Mouse (Mus musculus) liver, embryonic 11.5 days (tissue): ENCODE measurements around the gene Nat8. TPM values are rescaled to one million over a fixed set of nuclear protein-coding genes. Genes with fewer than 3 reads are reported as not detected.
"Not testable (repeated sequence)": the region's sequence is repeated elsewhere in the genome, so short reads cannot be mapped to it uniquely, and the experiment has no call there.

Experiments used
- ATAC-seq: fragments of 200-750 bp; cut with Nextera tagmentation; replicated peaks from 2 replicates; pipeline ENCODE4 v1.8.0; 2017; ENCODE audit warnings: moderate number of reproducible peaks, mild to moderate bottlenecking, moderate TSS enrichment, moderate library complexity; ENCODE audit not compliant: low FRiP score
- DNase-seq: peaks from one replicate; pipeline ENCODE4 v3.0.0-alpha.2; 2017; ENCODE audit warnings: low spot score
- H3K27ac ChIP-seq: fragments of 300-500 bp; sonication (generic); 2 replicates; pipeline ENCODE4 v1.5.1; 2014; ENCODE audit warnings: mild to moderate bottlenecking, low read depth, low read length, control low read depth
- H3K27me3 ChIP-seq: fragments of 300-500 bp; sonication (generic); replicated peaks from 2 replicates; pipeline ENCODE4 v1.6.1; 2014; ENCODE audit warnings: low read length, mixed read lengths; ENCODE audit not compliant: control insufficient read depth, insufficient read depth
- H3K36me3 ChIP-seq: fragments of 300-500 bp; sonication (generic); 2 replicates; pipeline ENCODE4 v1.6.1; 2014; ENCODE audit warnings: mild to moderate bottlenecking, low read length, moderate library complexity, mixed read lengths; ENCODE audit not compliant: control insufficient read depth, insufficient read depth
- H3K4me1 ChIP-seq: fragments of 300-500 bp; sonication (generic); replicated peaks from 2 replicates; pipeline ENCODE4 v1.6.1; 2014; ENCODE audit warnings: low read length, mixed read lengths; ENCODE audit not compliant: control insufficient read depth, insufficient read depth
- H3K4me2 ChIP-seq: fragments of 300-500 bp; sonication (generic); 2 replicates; pipeline ENCODE4 v1.6.1; 2014; ENCODE audit warnings: mild to moderate bottlenecking, control low read depth, moderate library complexity
- H3K4me3 ChIP-seq: fragments of 300-500 bp; sonication (generic); 2 replicates; pipeline ENCODE4 v1.5.1; 2014; ENCODE audit warnings: low read depth, low read length, control low read depth
- H3K9ac ChIP-seq: fragments of 300-500 bp; sonication (generic); 2 replicates; pipeline ENCODE4 v1.6.1; 2014; ENCODE audit warnings: low read depth, low read length, control low read depth
- H3K9me3 ChIP-seq: fragments of 300-500 bp; sonication (generic); 2 replicates; pipeline ENCODE4 v1.6.1; 2016; ENCODE audit warnings: low read length, inconsistent platforms, mixed read lengths; ENCODE audit not compliant: control insufficient read depth
- WGBS: fragments of 180-500 bp; shearing (Covaris S2); extraction: QIAGEN DNeasy Blood & Tissue Kit; methylation state at CpG from one replicate; pipeline ENCODE4 v1.1.7; 2014; 5-methylcytosine and 5-hydroxymethylcytosine counted together
- polyA plus RNA-seq: library from polyadenylated mRNA; unstranded; fragments of >200 nt; fragmentation: Nextera tagmentation; extraction: Ambion mirVana; gene quantifications from 2 replicates; pipeline ENCODE4 v1.2.1, GENCODE M21; 2014

Nat8 gene
- polyA plus RNA-seq, 1 experiment from 2014 or later = not detected

DNA sequence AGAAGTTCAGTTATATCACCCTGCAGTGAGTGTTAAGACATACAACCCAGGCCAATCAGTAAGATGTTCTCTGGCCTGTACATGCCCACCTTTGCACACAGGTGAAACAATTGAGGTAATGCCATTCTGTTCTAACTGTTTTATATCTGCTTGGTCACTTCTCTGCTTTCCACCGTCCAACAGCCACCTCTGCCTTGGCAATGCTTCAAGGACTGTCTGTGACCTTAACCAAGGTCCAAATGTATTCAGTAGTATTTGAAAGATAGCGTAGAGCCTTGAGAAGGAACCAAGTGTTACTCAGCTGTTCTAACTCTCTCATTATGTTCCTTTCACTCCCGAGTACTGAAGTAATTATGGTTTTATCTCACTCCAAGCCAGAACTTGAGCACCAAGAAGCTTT is 30.7 kb upstream of the Nat8 start:
- Histone ChIP-seq H3K4me1 (no peaks in the 10 kb centered on the region), H3K9ac (no peak overlapping the region), H3K4me3 (no peak overlapping the region), H3K27ac (no peak overlapping the region), H3K27me3 (no peaks in the 10 kb centered on the region), H3K36me3 (no peaks in the 10 kb centered on the region), H3K4me2 (no peak overlapping the region), H3K9me3 (no peaks in the 10 kb centered on the region)
- WGBS = 74% methylated on average over 3 of the region's 3 CpGs
- ATAC-seq (no peak), DNase-seq (no peak)

DNA sequence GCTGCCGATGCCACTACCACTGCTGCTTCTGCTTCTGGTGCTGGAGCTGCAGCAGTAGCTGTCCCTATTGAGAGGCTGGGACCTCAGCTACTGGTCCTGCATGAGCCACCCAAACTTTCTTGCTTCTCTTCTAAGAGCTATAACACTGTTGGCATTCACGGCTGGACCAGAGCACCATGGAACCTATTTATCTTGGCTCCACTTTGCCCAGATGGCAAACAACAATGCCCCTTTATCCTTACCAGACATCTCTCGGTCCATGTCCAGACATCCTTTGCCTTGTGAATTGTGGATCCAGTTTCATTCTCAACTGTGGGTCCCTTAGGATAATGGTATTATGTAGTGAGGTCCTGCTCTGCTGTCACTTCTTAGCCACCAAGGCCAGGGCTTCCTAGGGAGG is 29.4 kb upstream of the Nat8 start:
- H3K27me3 ChIP-seq = no peaks in the 10 kb centered on the region
- no peak overlapping the region for H3K9ac ChIP-seq
- H3K9me3 ChIP-seq = no peaks in the 10 kb centered on the region
- H3K36me3 ChIP-seq = no peaks in the 10 kb centered on the region
- no peak overlapping the region for H3K27ac ChIP-seq
- 87% methylated on average over 3 of the region's 3 CpGs for WGBS
- no peak overlapping the region for H3K4me3 ChIP-seq
- no peak for DNase-seq
- no peak for ATAC-seq
- no peaks in the 10 kb centered on the region for H3K4me1 ChIP-seq
- no peak overlapping the region for H3K4me2 ChIP-seq

DNA sequence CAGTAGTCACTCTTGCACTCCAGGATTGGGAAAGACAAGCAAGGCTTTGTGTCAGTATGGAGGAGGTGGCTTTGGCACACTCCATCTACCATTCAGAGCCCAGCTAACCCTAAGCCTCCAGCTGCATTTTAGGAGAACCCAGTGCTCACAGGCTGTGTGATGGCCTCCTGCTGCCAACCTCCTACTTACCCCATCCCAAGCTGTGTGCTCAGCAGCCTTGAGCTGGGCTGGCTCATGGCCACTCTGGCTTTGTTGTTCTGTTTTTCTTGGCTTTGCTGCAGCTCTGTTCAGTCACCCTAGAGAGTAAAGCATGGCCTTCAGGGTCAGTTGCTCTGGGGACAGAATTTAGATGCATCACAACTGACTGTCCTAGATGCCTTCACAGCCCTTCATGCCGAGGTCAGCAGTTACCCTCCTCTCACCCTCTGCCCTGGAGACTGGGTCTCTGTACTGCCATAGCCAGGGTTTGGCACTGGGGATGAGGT is 24.4 kb upstream of the Nat8 start:
- Histone ChIP-seq H3K4me2 (no peak overlapping the region), H3K9me3 (no peaks in the 10 kb centered on the region), H3K27ac (no peak overlapping the region), H3K27me3 (no peaks in the 10 kb centered on the region), H3K4me3 (no peak overlapping the region), H3K4me1 (no peaks in the 10 kb centered on the region), H3K9ac (no peak overlapping the region), H3K36me3 (no peaks in the 10 kb centered on the region)
- no peak for DNase-seq
- no peak for ATAC-seq
- 39% methylated on average over 1 of the region's 1 CpGs for WGBS

DNA sequence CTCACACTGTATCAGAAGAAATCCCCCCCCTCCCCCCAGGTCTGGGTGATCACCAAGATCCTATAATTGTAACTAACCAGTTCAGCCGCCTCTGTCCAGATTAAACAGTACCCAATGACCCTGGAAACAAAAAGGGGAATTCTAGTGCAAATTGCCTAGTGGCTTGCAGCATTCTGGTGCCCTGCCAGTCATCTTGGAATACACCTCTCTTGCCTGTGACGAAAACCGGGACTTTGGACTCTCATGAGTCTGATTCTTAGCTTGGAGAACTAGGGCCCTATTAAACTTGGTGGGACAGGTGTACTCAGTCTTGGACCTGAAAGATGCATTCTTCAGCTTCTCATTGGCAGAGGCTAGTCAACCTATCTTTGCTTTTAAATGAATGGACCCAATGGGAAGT is 21.6 kb upstream of the Nat8 start:
- Histone ChIP-seq H3K9me3 (no peaks in the 10 kb centered on the region), H3K9ac (no peak overlapping the region), H3K27me3 (no peaks in the 10 kb centered on the region), H3K27ac (no peak overlapping the region), H3K4me2 (no peak overlapping the region), H3K4me3 (no peak overlapping the region), H3K4me1 (no peaks in the 10 kb centered on the region), H3K36me3 (no peaks in the 10 kb centered on the region)
- no peak for ATAC-seq
- 72% methylated on average over 3 of the region's 3 CpGs for WGBS
- DNase-seq = no peak

DNA sequence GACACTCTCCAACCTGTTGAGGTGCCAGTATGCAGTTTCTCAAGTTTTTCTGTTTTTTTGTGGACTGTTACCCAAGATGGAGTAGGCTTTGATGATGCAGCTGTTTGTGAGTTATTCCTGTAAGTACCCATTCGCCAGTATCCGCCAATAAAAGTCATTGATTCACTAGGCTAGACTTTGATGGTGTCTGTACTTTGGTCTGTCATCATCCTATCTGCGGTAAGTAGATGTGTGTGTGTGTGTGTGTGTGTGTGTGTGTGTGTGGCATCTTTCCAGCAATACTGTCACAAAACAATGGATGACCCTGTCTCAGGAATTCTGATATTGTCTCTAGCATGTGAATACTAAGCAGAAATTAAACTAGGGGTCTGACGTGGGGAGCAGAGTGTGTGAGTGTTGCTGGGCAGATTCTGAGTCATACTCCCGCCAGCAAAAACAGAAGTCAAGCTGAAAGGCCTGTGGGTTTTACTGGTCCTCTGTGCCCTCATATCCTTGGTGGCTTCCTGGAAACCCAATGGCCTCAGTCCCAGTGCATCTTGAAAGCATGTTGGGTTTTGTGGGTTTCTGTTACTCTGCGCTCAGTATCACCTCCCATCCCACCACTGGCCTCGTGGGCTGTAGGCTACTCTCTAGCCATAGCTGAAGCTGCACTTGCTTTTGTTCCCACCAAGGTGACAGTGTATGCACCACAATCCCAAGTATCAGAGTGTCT is 19.3 kb upstream of the Nat8 start:
- Histone ChIP-seq H3K27ac (no peak overlapping the region), H3K4me2 (no peak overlapping the region), H3K27me3 (no peaks in the 10 kb centered on the region), H3K36me3 (no peaks in the 10 kb centered on the region), H3K9ac (no peak overlapping the region), H3K9me3 (no peaks in the 10 kb centered on the region), H3K4me3 (no peak overlapping the region), H3K4me1 (no peaks in the 10 kb centered on the region)
- WGBS = 66% methylated on average over 7 of the region's 7 CpGs
- no peak for DNase-seq
- no peak for ATAC-seq

DNA sequence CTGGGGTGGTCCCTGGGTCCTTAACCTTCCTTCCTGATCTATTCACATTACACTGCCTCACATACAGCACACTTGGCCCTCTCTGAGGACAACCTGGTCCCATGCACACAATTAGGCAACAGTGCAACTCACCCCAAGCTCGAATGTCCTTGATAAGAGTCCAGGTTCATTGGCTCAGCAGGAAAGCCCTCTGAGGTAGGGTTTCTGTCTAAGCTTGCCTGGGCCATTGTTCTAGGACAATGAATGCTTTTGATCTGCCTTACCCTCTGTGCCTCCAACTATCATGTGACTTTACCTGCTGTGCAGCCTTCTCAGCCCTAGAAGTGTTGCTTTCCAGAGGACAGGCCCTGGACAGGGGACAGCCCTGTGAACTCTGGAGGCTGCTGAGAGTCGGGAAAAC is 17.4 kb upstream of the Nat8 start:
- no peaks in the 10 kb centered on the region for H3K27me3 ChIP-seq
- H3K27ac ChIP-seq = no peak overlapping the region
- no peaks in the 10 kb centered on the region for H3K4me1 ChIP-seq
- no peak for ATAC-seq
- DNase-seq = no peak
- H3K4me3 ChIP-seq = no peak overlapping the region
- no peaks in the 10 kb centered on the region for H3K9me3 ChIP-seq
- H3K36me3 ChIP-seq = no peaks in the 10 kb centered on the region
- no peak overlapping the region for H3K9ac ChIP-seq
- H3K4me2 ChIP-seq = no peak overlapping the region
- WGBS = 46% methylated on average over 2 of the region's 2 CpGs

DNA sequence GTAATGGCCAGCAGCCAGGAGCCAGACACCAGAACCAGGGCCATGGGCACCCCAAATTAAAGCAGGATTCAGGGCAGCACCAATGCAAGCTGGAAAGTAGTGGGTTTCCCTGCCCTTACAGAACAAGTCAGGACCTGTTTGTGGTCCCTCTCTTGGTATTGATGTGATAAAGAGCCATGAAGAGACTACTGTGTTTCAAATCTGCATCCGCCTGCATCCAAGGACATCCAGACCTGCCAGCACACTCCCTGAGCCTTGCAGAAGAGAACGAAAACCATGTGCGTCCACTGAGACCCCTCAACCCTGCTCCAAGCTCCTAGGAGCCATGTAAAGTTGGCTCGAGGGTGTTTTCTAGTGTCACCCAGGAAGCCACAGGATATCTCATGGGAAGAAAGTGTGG is 16.3 kb upstream of the Nat8 start:
- no peak for DNase-seq
- Histone ChIP-seq H3K4me1 (no peaks in the 10 kb centered on the region), H3K4me2 (no peak overlapping the region), H3K9ac (no peak overlapping the region), H3K27me3 (no peaks in the 10 kb centered on the region), H3K4me3 (no peak overlapping the region), H3K27ac (no peak overlapping the region), H3K9me3 (no peaks in the 10 kb centered on the region), H3K36me3 (no peaks in the 10 kb centered on the region)
- 81% methylated on average over 4 of the region's 4 CpGs for WGBS
- ATAC-seq = no peak

DNA sequence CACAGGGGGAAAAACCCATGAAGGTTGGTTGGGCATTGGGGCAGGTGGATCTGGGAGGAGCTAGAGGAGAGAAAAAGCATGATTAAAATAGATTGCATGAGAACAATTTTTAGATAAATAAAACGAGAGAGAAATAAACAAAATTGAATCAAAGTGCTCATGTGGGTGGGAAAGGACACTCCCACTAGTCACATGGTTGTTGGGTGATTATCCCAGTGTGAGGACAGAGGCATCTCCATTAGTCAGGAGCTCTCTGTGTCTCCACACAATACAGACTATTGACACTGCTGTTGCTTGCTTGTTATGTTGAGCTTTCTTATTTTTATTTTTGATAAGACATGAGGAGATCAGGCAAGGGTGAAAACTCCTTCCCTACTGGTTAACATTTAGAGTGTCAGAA is 15.0 kb upstream of the Nat8 start:
- H3K27me3 ChIP-seq = no peaks in the 10 kb centered on the region
- no peak overlapping the region for H3K27ac ChIP-seq
- no peaks in the 10 kb centered on the region for H3K4me1 ChIP-seq
- no peak overlapping the region for H3K9ac ChIP-seq
- H3K36me3 ChIP-seq = no peaks in the 10 kb centered on the region
- no peak for DNase-seq
- H3K9me3 ChIP-seq = no peaks in the 10 kb centered on the region
- no peak for ATAC-seq
- WGBS = 42% methylated on average over 1 of the region's 1 CpGs
- no peak overlapping the region for H3K4me2 ChIP-seq
- H3K4me3 ChIP-seq = no peak overlapping the region

DNA sequence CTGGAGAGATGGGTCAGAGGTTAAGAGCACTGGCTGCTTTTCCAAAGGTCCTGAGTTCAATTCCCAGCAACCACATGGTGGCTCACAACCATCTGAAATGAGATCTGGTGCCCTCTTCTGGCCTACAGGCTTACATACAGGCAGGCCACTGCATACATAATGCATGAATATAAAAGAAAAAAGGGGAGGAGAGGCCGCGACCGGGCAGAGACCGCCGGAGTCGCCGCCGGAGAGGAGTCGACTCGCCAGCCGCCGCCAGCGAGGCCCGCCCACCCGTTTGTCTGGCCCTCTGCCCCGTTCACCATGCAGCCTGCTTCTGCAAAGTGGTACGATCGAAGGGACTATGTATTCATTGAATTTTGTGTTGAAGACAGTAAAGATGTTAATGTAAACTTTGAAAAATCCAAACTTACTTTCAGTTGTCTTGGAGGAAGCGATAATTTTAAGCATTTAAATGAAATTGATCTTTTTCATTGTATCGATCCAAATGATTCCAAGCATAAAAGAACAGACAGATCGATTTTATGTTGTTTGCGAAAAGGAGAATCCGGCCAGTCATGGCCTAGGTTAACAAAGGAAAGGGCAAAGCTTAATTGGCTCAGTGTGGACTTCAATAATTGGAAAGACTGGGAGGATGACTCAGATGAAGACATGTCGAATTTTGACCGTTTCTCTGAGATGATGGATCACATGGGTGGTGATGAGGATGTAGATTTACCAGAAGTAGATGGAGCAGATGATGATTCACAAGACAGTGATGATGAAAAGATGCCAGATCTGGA is 12.0 kb upstream of the Nat8 start:
- not testable (repeated sequence) for H3K4me1 ChIP-seq
- 71% methylated on average over 25 of the region's 25 CpGs for WGBS

More for the DNA sequence above, 12.0 kb upstream of the Nat8 start:
- not testable (repeated sequence) for H3K4me3 ChIP-seq, H3K36me3 ChIP-seq, DNase-seq, H3K4me2 ChIP-seq, H3K9ac ChIP-seq, H3K27ac ChIP-seq, ATAC-seq, H3K27me3 ChIP-seq, H3K9me3 ChIP-seq
